Mouse (Mus musculus): ENCODE results near the gene Arhgap45.

- TF ChIP-seq EP300 (IDR thresholded peaks at IDR 0.05; ENCODE audit: insufficient read depth, low read depth, low read length) (no peak), POLR2A (IDR thresholded peaks at IDR 0.05; ENCODE audit: insufficient read depth, low read depth, low read length) (no peak), CTCF (IDR thresholded peaks at IDR 0.05) (no peak)
Observed at GRCm38 (mm10) chr10:80071516-80071900, 55.1 kb downstream of the Arhgap45 start.

All from heart, adult 2 months (tissue).